Mouse (Mus musculus) left cerebral cortex, postnatal 4 days (tissue): ENCODE measurements around the gene Esam. TPM values are rescaled to one million over a fixed set of nuclear protein-coding genes. Genes with fewer than 3 reads are reported as not detected.

Experiments
- DNase-seq: peaks from one replicate; pipeline ENCODE4 v3.0.0-alpha.2; 2022
- intact Hi-C: fragments of 180-260 bp; cut with DNase I; formaldehyde crosslinking; loops from one replicate; pipeline ENCODE4 v1.15.1; 2025
- total RNA-seq, 2 experiments: library from RNA; stranded (reverse); gene quantifications; 2 replicates each; pipeline ENCODE4 v1.2.3; 2021

The Esam gene
- 10 to 100 TPM; 30.8 to 30.9 TPM for total RNA-seq

- no peak for DNase-seq
- intact Hi-C loops = no loop called here
Observed at GRCm38 (mm10) chr9:37527396-37528224, at the start of gene Esam. Esam (plus strand) TSS chr9:37528078.

- no peak for DNase-seq
- intact Hi-C loops = no loop called here
Observed at GRCm38 (mm10) chr9:37485146-37485545, 42.7 kb upstream of the Esam start.

- intact Hi-C loops = no loop called here
Observed at GRCm38 (mm10) chr9:37488041-37488440, 39.8 kb upstream of the Esam start.

GRCm38 (mm10) chr9:37488611-37489396, 39.1 kb upstream of the Esam start, which contains the start of gene Msantd2:
Msantd2 (plus strand) TSS chr9:37489319.
- peak; percentile 92 for DNase-seq
- intact Hi-C loops = no loop called here

More at GRCm38 (mm10) chr9:37488041-37488440, 39.8 kb upstream of the Esam start:
- DNase-seq = no peak

DNA sequence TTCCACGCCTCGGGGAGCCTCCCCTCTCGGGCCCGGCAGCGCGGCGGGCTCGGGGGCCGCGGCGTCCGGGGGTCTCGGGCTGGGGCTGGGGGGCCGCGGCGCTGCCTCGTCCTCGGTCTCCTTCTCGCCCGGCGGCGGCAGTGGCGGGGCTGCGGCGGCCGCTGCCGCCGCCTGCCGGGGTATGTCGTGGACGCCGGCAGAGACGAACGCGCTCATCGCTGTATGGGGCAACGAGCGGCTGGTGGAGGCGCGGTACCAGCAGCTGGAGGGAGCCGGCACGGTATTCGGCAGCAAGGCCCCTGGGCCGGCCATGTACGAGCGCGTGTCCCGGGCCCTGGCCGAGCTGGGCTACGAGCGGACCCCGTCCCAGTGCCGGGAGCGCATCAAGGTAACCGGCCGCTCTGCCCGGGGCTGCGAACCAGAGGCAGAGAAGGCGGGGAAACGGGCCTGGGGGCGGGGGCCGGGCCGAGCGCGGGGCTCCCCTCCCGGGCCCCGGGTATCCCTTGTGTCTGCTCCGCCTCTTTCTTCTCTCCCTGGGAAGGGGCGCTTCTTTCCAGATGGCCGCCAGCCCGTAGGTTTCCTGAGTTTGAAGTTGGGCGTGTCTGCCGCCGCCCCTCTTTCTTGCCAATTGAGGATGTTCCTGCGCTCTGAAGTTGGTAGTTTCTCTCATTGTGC, 38.3 kb upstream of the Esam start:
- intact Hi-C loops = no loop called here
- DNase-seq = peak; percentile 49

- DNase-seq = no peak
- intact Hi-C loops = no loop called here
Observed at GRCm38 (mm10) chr9:37495761-37496160, 32.1 kb upstream of the Esam start.

DNA sequence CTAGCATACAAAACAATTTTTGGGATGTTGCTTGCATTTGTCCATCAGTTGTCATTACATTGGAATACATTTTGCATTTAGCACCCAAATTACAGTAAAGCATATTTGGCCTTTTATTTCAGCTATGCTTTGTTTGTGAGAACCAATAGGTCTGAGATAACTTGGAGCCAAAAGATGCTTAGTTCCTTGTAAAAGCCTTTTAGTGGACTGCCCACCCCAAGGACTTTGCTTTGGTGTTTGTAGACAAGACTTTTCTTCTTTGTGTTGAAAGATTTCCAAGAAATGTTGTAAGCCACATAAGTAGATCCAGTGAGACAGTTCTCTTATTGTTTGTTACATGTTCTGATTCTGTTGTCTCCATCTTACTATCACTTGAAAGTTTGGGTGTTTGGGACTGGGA, 31.6 kb upstream of the Esam start:
- no peak for DNase-seq
- intact Hi-C loops = no loop called here

GRCm38 (mm10) chr9:37500201-37500600, 27.7 kb upstream of the Esam start:
- no peak for DNase-seq
- intact Hi-C loops = no loop called here

GRCm38 (mm10) chr9:37501170-37501569, 26.7 kb upstream of the Esam start:
- intact Hi-C loops = no loop called here
- no peak for DNase-seq

- DNase-seq = no peak
- intact Hi-C loops = no loop called here
Observed at GRCm38 (mm10) chr9:37504348-37504747, 23.5 kb upstream of the Esam start.

DNA sequence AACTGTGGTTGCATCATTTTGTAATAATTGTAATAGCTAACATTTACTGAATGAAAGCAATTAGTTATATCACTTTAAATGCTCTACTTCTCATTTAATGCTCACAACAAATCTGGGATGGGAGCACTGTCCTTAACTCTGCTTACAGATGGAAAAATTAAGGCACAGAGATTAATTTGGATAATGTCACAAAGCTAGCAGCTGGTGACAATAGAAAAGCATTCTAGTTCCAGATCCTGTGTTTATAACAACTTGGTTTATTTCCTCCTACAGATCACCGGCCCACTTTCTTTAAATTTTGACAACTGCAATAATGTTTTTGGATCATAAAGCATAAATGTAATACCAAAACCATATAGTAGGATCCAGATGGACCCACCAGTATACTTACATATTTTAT, 21.9 kb upstream of the Esam start:
- intact Hi-C loops = no loop called here
- no peak for DNase-seq

DNA sequence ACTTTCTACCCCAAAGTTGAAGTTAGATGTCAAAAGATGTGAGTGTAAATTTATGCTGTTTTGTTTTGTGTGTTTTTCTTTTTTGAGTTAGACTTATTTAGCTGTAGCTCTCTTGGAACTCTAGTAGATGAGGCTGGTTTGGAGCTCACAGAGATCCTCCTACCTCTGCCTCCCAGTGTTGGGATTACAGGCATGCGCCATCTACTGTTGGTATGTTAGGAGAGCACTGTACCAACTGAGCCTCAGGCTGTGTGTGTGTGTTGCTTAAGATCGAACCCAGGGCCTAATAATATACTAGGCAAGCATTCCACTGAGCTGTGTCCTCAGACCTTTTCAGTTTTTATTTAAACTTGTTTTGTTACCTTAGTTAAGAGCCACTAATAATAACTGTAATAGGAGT, 15.8 kb upstream of the Esam start:
- intact Hi-C loops = no loop called here
- DNase-seq = no peak

DNA sequence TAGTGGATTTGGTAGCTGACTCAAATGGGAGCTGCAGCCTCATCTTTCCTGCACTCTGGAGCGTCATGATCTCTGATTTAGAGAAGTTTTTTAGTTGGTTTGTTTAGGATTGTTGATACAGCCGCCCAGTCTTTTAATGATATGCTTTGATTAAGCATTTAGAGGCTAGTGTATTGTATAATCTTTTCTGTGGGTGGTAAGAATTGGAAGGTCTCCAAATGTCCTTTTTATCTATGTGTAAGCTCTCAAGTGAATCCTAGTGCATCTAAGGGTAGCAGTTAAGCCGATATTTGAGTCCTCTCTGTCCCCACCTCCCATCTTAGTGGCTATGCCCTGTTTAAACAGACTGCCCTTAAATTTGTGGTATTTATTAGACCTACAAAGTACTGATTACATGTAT, 13.4 kb upstream of the Esam start:
- intact Hi-C loops = no loop called here
- no peak for DNase-seq

DNA sequence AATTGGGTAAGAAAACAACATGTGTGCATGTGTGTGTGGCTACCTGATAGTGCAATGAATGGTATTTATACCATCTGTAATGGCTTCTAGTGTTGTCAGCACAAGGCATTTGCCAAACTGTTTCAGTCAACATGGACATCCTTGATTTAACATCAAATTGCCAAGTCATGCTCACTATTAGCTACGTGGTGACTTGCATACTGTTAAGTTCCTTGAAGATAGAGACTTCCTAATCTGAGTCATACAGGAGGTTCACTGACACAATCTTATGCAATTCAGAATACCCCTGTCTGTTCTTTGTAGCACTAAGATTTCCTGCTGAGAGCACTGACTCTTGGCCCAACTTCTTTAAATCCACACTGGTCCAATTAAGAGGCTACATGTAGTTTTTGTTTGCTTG, 10.4 kb upstream of the Esam start:
- no peak for DNase-seq
- intact Hi-C loops = no loop called here

DNA sequence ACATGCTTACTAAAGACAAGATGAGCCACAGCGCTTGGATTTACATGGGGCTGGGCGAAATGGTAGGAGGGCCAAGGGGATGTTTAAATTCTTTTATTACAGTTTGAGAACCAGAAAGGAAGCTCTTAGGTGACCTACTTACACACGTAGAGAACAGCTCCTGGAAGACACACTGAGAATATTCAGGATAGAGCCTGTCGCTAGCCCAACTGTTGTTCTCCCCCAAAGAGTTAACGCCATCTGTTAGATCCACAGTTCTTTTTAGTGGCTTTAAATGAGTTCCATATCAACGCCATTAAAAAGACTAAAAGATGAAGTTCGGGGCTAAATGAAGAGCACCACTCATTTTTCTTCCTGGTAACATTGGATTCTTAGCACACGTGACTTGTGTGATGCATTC, 8.9 kb upstream of the Esam start:
- intact Hi-C loops = no loop called here
- no peak for DNase-seq

GRCm38 (mm10) chr9:37519995-37520394, 7.9 kb upstream of the Esam start:
- intact Hi-C loops = no loop called here
- DNase-seq = no peak

- no peak for DNase-seq
- intact Hi-C loops = no loop called here
Observed at GRCm38 (mm10) chr9:37525461-37525860, 2.4 kb upstream of the Esam start.

DNA sequence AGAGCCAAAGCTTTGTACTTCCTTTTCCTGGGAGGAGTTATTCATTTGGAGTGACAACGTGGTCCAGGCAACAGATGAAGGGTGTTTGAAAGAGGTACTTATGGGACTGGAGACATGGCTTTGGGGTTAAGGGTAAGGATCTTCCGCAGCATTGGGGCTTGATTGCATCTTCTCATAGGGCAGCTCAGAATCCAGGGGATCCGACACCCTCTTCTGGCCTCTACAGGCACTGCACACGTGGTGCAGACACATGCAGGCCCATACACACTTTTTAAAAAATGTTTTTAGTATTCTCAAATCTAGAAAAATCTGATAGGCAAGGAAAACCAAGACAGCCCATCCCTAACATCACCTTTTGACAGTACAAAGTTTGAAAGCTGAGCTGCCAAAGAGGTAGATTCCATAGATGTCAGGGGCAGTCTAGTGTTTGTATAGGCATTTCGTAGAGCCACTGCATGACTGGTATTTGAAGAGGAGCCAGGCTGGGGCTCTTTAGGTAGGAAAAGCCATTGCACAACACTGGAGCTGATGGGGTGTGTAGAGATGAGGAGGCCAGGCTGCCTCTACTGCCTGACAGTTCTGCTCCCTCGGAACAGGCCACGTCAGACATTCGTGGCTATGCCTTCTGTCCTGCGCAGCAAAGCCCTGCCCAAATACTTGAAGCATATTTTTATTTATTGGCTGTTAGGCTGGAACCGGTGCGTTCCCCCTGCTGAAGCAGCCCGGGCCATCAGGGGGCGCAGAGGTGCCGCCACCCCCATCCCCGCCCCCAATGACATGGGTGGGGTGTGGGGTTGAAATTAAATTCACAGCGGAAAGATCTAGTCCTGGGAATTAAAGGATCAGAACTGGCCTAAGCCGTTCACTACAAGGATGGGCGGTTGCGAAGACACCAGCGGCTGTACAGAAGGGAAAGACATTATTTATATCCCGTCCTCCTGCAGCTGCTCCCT, 1.2 kb upstream of the Esam start:
- no peak for DNase-seq

GRCm38 (mm10) chr9:37528225-37528970, 520 bp downstream of the Esam start:
- DNase-seq = no peak
- intact Hi-C loops = no loop called here

More for the DNA sequence above, 1.2 kb upstream of the Esam start:
- intact Hi-C loops = no loop called here
